Mouse (Mus musculus) thymus, adult 2 months (tissue): ENCODE measurements at regions not wholly inside any gene's neighbourhood (a gene's known extent, or its start where the extent isn't known, plus 50 kb on each side); places are given as distances from the start of the nearest gene placed in this dataset.

Experiments used
- CTCF ChIP-seq: fragments of 200-500 bp; IDR thresholded peaks from 2 replicates; pipeline ENCODE4 v1.5.1; 2012; ENCODE audit warnings: mild to moderate bottlenecking, control low read depth, low read length, moderate library complexity, borderline replicate concordance; ENCODE audit not compliant: control insufficient read depth, poor library complexity, insufficient read depth; ENCODE audit errors: extremely low read depth
- POLR2A ChIP-seq: fragments of 200-500 bp; IDR thresholded peaks from 2 replicates; pipeline ENCODE4 v1.6.1; 2012; ENCODE audit warnings: mild to moderate bottlenecking, low read length, control low read depth, moderate library complexity; ENCODE audit not compliant: control insufficient read depth, poor library complexity, insufficient read depth; ENCODE audit errors: extremely low read depth

GRCm38 (mm10) chr14:47992091-47992490 is 128.5 kb upstream of the Peli2 start:
- no peak for TF ChIP-seq POLR2A
- TF ChIP-seq CTCF: no peak
